Mouse (Mus musculus) E14TG2a.4 (cell line): ENCODE results near the gene Atp2a1.
A peak's percentile ranks its signal among the peaks of the same experiment; 100 is the strongest.

Experiments used
- H3K27me3 ChIP-seq: 2 replicates; pipeline ENCODE4 v1.6.1; 2014; ENCODE audit warnings: low read length, control low read depth; ENCODE audit not compliant: insufficient read depth
- H3K36me3 ChIP-seq: 2 replicates; pipeline ENCODE4 v1.6.1; 2014; ENCODE audit warnings: low read length, control low read depth; ENCODE audit not compliant: insufficient read depth
- H3K4me1 ChIP-seq: replicated peaks from 2 replicates; pipeline ENCODE4 v1.6.1; 2014; ENCODE audit warnings: low read depth, low read length, control low read depth
- H3K4me3 ChIP-seq: replicated peaks from 2 replicates; pipeline ENCODE4 v1.5.1; 2014; ENCODE audit warnings: mild to moderate bottlenecking, low read length
- H3K9me3 ChIP-seq: 2 replicates; pipeline ENCODE4 v1.6.1; 2014; ENCODE audit warnings: low read length, control low read depth
- CTCF ChIP-seq: conservative IDR thresholded peaks from 2 replicates; pipeline ENCODE4 v1.5.1; 2014; ENCODE audit warnings: low read length
- NANOG ChIP-seq: IDR thresholded peaks from 2 replicates; pipeline ENCODE4 v1.6.1; 2014; ENCODE audit warnings: borderline replicate concordance, low read length, mixed read lengths
- POU5F1 ChIP-seq: IDR thresholded peaks from 2 replicates; pipeline ENCODE4 v1.6.1; 2014; ENCODE audit warnings: low read length, borderline replicate concordance

Atp2a1 gene

DNA sequence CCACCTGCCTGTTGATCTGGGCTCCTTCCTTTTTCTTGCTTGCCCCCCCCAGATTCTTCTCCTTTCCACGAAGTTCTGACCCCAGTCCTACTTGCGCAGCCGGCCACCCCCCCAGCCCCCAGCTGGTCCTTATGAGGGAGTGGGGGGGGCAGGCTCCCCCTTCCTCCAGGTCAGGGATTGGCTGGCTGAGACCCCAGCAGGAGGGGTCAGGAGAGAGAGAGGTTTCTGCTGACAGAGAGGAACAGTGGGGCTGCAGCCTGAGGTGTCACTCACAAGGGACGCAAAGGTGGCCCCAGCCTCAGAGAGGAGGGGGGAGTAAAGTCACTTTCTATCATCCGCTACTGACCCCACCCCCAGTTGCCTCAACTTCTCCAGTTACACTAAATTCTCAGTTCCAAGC is at the start of gene Atp2a1:
TSS of gene Atp2a1 (minus strand) at position 105 of the 400 bp plus-strand sequence.
- H3K36me3 ChIP-seq = peaks cover 21% of the 10 kb centered on the region
- TF ChIP-seq CTCF (no peak), NANOG (no peak), POU5F1 (no peak)
- H3K4me3 ChIP-seq = 0 out of 2 replicates have a peak within 1 kb of the TSS, but pooled peaks have one; percentile 17
- no peaks in the 10 kb centered on the region for H3K9me3 ChIP-seq
- peaks cover 77% of the 10 kb centered on the region for H3K4me1 ChIP-seq
- H3K27me3 ChIP-seq = peaks cover 27% of the 10 kb centered on the region

DNA sequence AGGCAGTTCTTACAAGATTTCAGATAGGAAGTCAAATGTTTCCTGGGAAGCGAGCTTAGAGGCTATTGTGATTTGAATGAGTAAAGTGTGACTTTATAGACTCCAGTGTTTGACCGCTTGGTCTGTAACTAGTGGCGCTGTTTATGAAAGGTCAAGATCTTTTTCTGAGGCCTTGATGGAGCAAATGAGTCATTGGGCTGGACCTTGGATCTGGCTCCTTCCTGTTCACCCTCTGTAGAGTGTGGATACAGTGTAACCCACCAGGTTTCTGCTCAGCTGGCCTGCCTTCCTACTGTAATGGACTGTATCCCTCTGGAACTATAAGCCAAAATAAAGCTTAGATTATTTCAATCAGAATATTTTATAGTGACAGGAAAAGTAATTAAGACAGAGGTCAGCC is 48.4 kb upstream of the Atp2a1 start:
- H3K9me3 ChIP-seq = no peaks in the 10 kb centered on the region
- TF ChIP-seq CTCF (no peak), POU5F1 (no peak), NANOG (no peak)
- H3K4me1 ChIP-seq = peaks cover 21% of the 10 kb centered on the region
- no peaks in the 10 kb centered on the region for H3K27me3 ChIP-seq
- H3K36me3 ChIP-seq = no peaks in the 10 kb centered on the region; the same call in 1 of the 2 replicates
- no peak overlapping the region for H3K4me3 ChIP-seq

DNA sequence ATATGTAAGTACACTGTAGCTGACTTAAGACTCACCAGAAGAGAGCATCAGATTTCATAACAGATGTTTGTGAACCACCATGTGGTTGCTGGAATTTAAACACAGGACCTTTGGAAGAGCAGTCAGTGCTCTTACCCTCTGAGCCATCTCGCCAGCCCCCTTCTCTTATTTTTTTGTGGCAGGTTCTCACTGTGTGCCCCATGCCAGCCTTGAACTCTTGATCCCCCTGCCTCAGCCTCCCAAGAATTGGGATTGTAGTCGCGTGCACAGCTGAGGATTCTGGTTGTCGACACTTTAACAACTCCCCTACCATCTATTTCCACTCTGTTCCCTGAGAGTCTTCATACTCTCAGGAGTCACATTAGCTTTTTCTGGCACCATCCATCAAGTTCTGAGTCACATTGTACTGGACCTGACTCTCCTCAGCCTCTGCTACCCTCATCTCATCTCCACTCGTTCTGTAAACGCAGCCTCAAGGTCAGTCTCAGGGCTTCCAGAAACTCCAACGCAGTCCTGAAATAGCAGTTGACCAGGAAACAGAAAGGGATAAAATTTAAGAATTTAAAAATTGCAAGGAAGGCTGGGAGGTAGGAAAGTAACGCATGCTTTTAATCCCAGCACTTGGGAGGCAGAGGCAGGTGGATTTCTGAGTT is 44.3 kb upstream of the Atp2a1 start:
- no peaks in the 10 kb centered on the region for H3K27me3 ChIP-seq
- TF ChIP-seq NANOG = no peak
- TF ChIP-seq CTCF = no peak
- no peak for TF ChIP-seq POU5F1
- no peak overlapping the region for H3K4me3 ChIP-seq
- H3K9me3 ChIP-seq = no peaks in the 10 kb centered on the region
- H3K36me3 ChIP-seq = no peaks in the 10 kb centered on the region; the same call in 1 of the 2 replicates
- peaks cover 35% of the 10 kb centered on the region for H3K4me1 ChIP-seq

DNA sequence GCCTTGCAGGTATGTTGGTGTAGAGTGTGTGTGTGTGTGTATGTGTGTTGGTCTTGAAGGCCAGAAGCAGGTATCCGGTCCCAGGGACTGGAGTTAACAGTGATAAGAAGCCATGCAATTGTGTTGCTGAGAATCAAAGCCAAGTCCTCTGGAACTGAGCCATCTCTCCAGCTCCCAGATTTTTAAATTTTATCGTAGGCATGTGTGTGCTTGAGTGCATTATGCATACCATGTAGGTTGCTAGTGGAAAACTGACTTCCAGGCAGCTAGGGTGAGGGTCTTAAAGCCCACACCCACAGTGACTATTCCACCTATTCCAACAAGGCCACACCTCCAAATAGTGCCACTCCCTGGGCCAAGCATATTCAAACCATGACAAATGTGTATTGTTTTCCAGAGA is 42.0 kb upstream of the Atp2a1 start:
- peaks cover 50% of the 10 kb centered on the region for H3K4me1 ChIP-seq
- H3K9me3 ChIP-seq = no peaks in the 10 kb centered on the region
- H3K27me3 ChIP-seq = no peaks in the 10 kb centered on the region
- H3K36me3 ChIP-seq = peaks cover 14% of the 10 kb centered on the region
- H3K4me3 ChIP-seq = no peak overlapping the region
- TF ChIP-seq CTCF (no peak), NANOG (no peak), POU5F1 (no peak)

DNA sequence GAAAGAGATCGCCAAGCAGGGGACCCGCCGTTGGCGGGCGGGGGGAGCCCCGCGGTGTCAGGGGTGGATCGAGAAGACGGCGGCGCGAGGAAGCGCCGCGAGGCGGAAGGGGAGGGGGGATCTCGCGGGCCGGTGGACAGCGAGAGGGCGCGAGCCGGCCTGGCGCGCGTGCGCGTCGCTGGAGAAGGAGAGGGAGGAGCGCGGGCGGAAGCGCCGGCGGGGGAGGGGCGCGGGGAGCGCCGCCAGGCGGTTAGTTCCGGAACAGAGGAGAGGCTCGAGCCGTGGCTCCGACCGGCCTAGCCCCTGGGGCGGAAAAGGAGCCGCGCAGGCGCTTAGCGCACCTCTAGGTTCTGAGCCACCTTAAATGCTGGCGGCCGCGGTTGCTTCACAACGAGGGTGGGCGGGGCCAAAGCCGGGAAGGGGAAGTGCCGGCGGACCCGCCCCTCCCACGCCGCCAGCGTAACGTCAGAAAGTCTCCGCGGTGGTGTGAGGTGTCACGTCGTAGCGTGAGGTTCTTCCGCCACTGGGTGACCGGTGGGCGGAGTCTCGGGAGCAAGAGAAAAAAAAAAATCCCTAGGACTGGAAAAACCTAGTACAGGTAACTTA is 40.5 kb upstream of the Atp2a1 start, which contains the start of gene Atxn2l:
TSS of gene Atxn2l (minus strand) at position 165 of the 606 bp plus-strand sequence.
- Histone ChIP-seq H3K9me3 (no peaks in the 10 kb centered on the region), H3K36me3 (peaks cover 29% of the 10 kb centered on the region), H3K27me3 (no peaks in the 10 kb centered on the region), H3K4me1 (peaks cover 60% of the 10 kb centered on the region), H3K4me3 (peak within 1 kb of the TSS; percentile 100)
- TF ChIP-seq CTCF = no peak
- no peak for TF ChIP-seq NANOG
- TF ChIP-seq POU5F1 = no peak

DNA sequence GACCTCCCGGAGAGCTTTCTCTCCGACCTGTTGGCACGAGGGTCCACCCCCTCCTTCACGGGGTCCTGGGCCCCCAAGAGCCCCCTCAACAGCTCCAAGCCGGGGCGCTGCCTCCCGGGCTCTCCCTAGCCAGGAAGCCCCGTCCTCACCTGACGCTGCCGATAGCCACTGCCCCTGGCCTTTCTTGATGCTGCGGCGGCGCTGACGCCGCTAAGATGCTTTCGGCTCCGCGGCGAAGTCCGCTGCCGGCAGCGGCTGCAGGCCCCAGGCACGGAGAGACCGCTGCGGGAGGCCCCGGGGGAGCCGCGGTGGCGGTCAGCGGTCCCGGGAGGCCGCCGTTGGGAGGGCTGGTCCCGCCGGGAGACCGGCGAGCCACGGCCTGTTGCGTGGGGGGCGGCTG is 39.8 kb upstream of the Atp2a1 start:
- Histone ChIP-seq H3K36me3 (peaks cover 36% of the 10 kb centered on the region), H3K4me1 (peaks cover 66% of the 10 kb centered on the region), H3K9me3 (no peaks in the 10 kb centered on the region), H3K4me3 (peak overlapping the region; percentile 100), H3K27me3 (no peaks in the 10 kb centered on the region)
- TF ChIP-seq CTCF (no peak), POU5F1 (no peak), NANOG (no peak)

DNA sequence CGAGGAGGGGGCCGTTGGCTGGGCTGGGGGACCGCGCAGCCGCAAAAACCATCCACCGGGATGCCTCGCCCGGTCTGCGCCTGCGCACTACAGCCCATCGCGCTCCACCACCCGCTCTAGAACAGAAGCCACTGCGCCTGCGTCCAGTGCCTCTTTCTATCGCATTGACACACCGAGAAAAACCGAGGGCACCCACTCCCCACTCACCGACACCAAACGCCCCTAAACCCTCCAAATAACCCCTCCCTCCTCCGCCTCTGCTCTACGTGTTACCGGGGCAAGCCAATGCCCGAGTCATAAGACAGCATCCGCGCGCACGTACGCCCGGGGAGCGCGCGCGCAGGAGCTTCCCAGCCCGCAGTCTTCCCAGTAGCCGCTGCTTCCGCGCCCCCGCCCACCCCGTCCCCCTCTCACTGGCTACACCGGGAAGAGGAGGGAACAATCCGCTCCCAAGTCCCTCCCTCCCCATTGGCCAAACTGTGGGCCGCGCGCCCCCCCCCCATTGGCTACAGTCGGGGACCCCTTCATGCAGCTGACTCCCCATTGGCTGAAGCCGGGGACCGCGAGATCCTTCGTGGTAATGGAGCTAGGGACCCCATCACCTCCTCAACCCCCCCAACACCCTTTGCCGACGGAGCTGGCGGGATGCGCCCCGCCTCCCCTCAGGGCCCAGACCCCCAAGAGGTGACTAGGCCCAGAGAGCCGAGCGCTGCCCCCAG is 39.3 kb upstream of the Atp2a1 start:
- Histone ChIP-seq H3K36me3 (peaks cover 41% of the 10 kb centered on the region), H3K9me3 (no peaks in the 10 kb centered on the region), H3K4me3 (peak overlapping the region; percentile 100), H3K4me1 (peaks cover 72% of the 10 kb centered on the region), H3K27me3 (no peaks in the 10 kb centered on the region)
- TF ChIP-seq POU5F1 = no peak
- no peak for TF ChIP-seq NANOG
- TF ChIP-seq CTCF = no peak

DNA sequence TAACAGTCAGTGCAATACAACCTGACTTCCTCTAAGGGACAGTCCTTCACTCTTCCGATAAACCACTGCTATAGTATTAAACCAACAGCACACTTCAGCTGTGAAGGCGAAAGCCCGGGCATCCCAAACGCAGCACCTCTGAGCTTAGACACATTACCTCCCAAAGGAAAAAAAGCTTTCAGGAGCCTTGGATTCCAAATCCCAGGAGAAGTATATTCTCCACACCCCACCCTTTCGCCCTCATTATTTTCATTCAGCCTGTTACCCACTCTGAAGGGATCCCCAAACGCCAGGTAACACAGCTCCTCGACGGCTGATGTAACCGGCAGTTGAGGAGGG is 38.7 kb upstream of the Atp2a1 start:
- no peaks in the 10 kb centered on the region for H3K9me3 ChIP-seq
- peaks cover 47% of the 10 kb centered on the region for H3K36me3 ChIP-seq
- H3K4me1 ChIP-seq = peaks cover 72% of the 10 kb centered on the region
- peak overlapping the region; percentile 100 for H3K4me3 ChIP-seq
- no peaks in the 10 kb centered on the region for H3K27me3 ChIP-seq
- TF ChIP-seq NANOG = no peak
